Mouse (Mus musculus) bone marrow macrophage, adult 2 months (primary cell): ENCODE data around the gene Arl5c.

Experiments used
- CTCF ChIP-seq: IDR thresholded peaks from 2 replicates; pipeline ENCODE4 v1.5.1; 2012; ENCODE audit warnings: low read depth, mild to moderate bottlenecking, low read length, moderate library complexity
- POLR2A ChIP-seq: IDR thresholded peaks from 2 replicates; pipeline ENCODE4 v1.6.1; 2012; ENCODE audit warnings: mild to moderate bottlenecking, low read depth, low read length, borderline replicate concordance

- no peak for TF ChIP-seq CTCF
- no peak for TF ChIP-seq POLR2A
Measured at GRCm38 (mm10) chr11:97968385-97968784, 27.6 kb downstream of the Arl5c start.
